Mouse (Mus musculus) CH12.LX (cell line): ENCODE data around the gene Rrp8. TPM values are rescaled to one million over a fixed set of nuclear protein-coding genes. Genes with fewer than 3 reads are reported as not detected.

Source experiments
- DNase-seq: peaks from one replicate; pipeline ENCODE4 v3.0.0-alpha.2; 2013; ENCODE audit errors: extremely low read depth
- H3K27ac ChIP-seq: 2 replicates; pipeline ENCODE4 v1.5.1; 2012; ENCODE audit warnings: low read depth, mild to moderate bottlenecking, control low read depth, moderate library complexity; ENCODE audit not compliant: insufficient read depth
- H3K27me3 ChIP-seq: replicated peaks from 2 replicates; pipeline ENCODE3; 2012; ENCODE audit warnings: inconsistent platforms
- H3K36me3 ChIP-seq, 2 experiments: replicated peaks in 1 of 2; 2 replicates each; pipeline versions ENCODE3 to v1.6.1; 2012; ENCODE audit warnings: inconsistent platforms in 1 of 2, low read length in 1 of 2, mild to moderate bottlenecking in 1 of 2, mixed read lengths in 1 of 2, moderate library complexity in 1 of 2; ENCODE audit not compliant: control insufficient read depth in 1 of 2, insufficient read depth in 1 of 2
- H3K4me1 ChIP-seq, 2 experiments: 2 replicates each; pipeline ENCODE4 v1.6.1; 2012; ENCODE audit warnings: inconsistent platforms in 1 of 2, moderate library complexity in 1 of 2; ENCODE audit not compliant: insufficient read depth in 2 of 2, control insufficient read depth in 1 of 2
- H3K4me2 ChIP-seq: 2 replicates; pipeline ENCODE4 v1.6.1; 2012; ENCODE audit warnings: low read depth, mild to moderate bottlenecking, control low read depth; ENCODE audit not compliant: poor library complexity, insufficient read depth, severe bottlenecking
- H3K4me3 ChIP-seq, 3 experiments: fragments of 150-350 bp in 1 of 3; sonication (generic) in 1 of 3; replicated peaks in 1 of 3; 2 replicates each; pipeline versions ENCODE3 to v1.5.1; 2011 to 2012; ENCODE audit warnings: low read depth in 2 of 3, low read length in 2 of 3, mild to moderate bottlenecking in 2 of 3, moderate library complexity in 2 of 3, control low read depth in 1 of 3, improper control_type of control experiment in 1 of 3, inconsistent platforms in 1 of 3, mixed read lengths in 1 of 3; ENCODE audit not compliant: poor library complexity in 1 of 3
- H3K79me2 ChIP-seq: replicated peaks from 2 replicates; pipeline ENCODE4 v1.6.1; 2012; ENCODE audit warnings: mild to moderate bottlenecking, moderate library complexity; ENCODE audit not compliant: control insufficient read depth, poor library complexity, insufficient read depth, severe bottlenecking; ENCODE audit errors: extremely low read depth
- H3K9ac ChIP-seq: 2 replicates; pipeline ENCODE4 v1.6.1; 2012; ENCODE audit warnings: low read depth, mild to moderate bottlenecking, control low read depth, moderate library complexity; ENCODE audit not compliant: insufficient read depth
- H3K9me3 ChIP-seq: replicated peaks from 2 replicates; pipeline ENCODE3; 2012; ENCODE audit warnings: low read length, inconsistent platforms, mixed read lengths
- BHLHE40 ChIP-seq: IDR thresholded peaks from 2 replicates; pipeline ENCODE4 v1.6.1; 2011; ENCODE audit warnings: mild to moderate bottlenecking, low read depth, low read length, improper control_type of control experiment
- CHD1 ChIP-seq: IDR thresholded peaks from 2 replicates; pipeline ENCODE4 v1.6.1; 2012; ENCODE audit warnings: low read depth, low read length, improper control_type of control experiment, inconsistent platforms
- CHD2 ChIP-seq: IDR thresholded peaks from 2 replicates; pipeline ENCODE4 v1.6.1; 2011; ENCODE audit warnings: low read length, improper control_type of control experiment
- ETS1 ChIP-seq: conservative IDR thresholded peaks from 2 replicates; pipeline ENCODE4 v1.6.1; 2012; ENCODE audit warnings: low read depth, mild to moderate bottlenecking, inconsistent platforms, low read length, improper control_type of control experiment, moderate library complexity
- GABPA ChIP-seq: IDR thresholded peaks from 2 replicates; pipeline ENCODE4 v1.6.1; 2012; ENCODE audit warnings: low read depth, low read length, improper control_type of control experiment, inconsistent platforms; ENCODE audit not compliant: insufficient replicate concordance
- JUN ChIP-seq: IDR thresholded peaks from 2 replicates; pipeline ENCODE4 v1.6.1; 2011; ENCODE audit warnings: low read depth, mild to moderate bottlenecking, low read length, improper control_type of control experiment, moderate library complexity; ENCODE audit not compliant: insufficient read depth
- JUND ChIP-seq: conservative IDR thresholded peaks from 2 replicates; pipeline ENCODE4 v1.6.1; 2011; ENCODE audit warnings: low read depth, low read length, improper control_type of control experiment
- KAT2A ChIP-seq: IDR thresholded peaks from 2 replicates; pipeline ENCODE4 v1.6.1; 2012; ENCODE audit warnings: low read length, improper control_type of control experiment, inconsistent platforms; ENCODE audit not compliant: insufficient replicate concordance
- MAFK ChIP-seq: IDR thresholded peaks from 2 replicates; pipeline ENCODE4 v1.6.1; 2011; ENCODE audit warnings: low read length, improper control_type of control experiment; ENCODE audit not compliant: insufficient replicate concordance
- MAX ChIP-seq: IDR thresholded peaks from 2 replicates; pipeline ENCODE4 v1.6.1; 2011; ENCODE audit warnings: low read length, improper control_type of control experiment
- MXI1 ChIP-seq: IDR thresholded peaks from 2 replicates; pipeline ENCODE4 v1.6.1; 2011; ENCODE audit warnings: mild to moderate bottlenecking, low read depth, low read length, improper control_type of control experiment
- MYC ChIP-seq: IDR thresholded peaks from 2 replicates; pipeline ENCODE4 v1.6.1; 2011; ENCODE audit warnings: low read depth, mild to moderate bottlenecking, improper control_type of control experiment, low read length
- NELFE ChIP-seq: IDR thresholded peaks from 2 replicates; pipeline ENCODE4 v1.6.1; 2011; ENCODE audit warnings: low read depth, low read length, improper control_type of control experiment
- NRF1 ChIP-seq: IDR thresholded peaks from 2 replicates; pipeline ENCODE4 v1.6.1; 2014; ENCODE audit warnings: low read depth, mild to moderate bottlenecking, inconsistent platforms, low read length, improper control_type of control experiment, moderate library complexity
- POLR2A ChIP-seq: IDR thresholded peaks from 2 replicates; pipeline ENCODE4 v1.6.1; 2011; ENCODE audit warnings: low read depth, mild to moderate bottlenecking, improper control_type of control experiment, low read length
- RAD21 ChIP-seq: IDR thresholded peaks from 2 replicates; pipeline ENCODE4 v1.6.1; 2011; ENCODE audit warnings: low read depth, mild to moderate bottlenecking, low read length, improper control_type of control experiment, moderate library complexity
- TCF12 ChIP-seq: IDR thresholded peaks from 2 replicates; pipeline ENCODE4 v1.6.1; 2014; ENCODE audit warnings: low read depth, mild to moderate bottlenecking, inconsistent platforms, low read length, improper control_type of control experiment
- UBTF ChIP-seq: IDR thresholded peaks from 2 replicates; pipeline ENCODE4 v1.6.1; 2012; ENCODE audit warnings: low read depth, mild to moderate bottlenecking, inconsistent platforms, low read length, improper control_type of control experiment, moderate library complexity
- USF1 ChIP-seq: IDR thresholded peaks from 2 replicates; pipeline ENCODE4 v1.6.1; 2014; ENCODE audit warnings: low read depth, mild to moderate bottlenecking, inconsistent platforms, low read length, improper control_type of control experiment
- ZC3H11A ChIP-seq: IDR thresholded peaks from 2 replicates; pipeline ENCODE4 v1.6.1; 2012; ENCODE audit warnings: low read depth, mild to moderate bottlenecking, inconsistent platforms, low read length, improper control_type of control experiment
- ZMIZ1 ChIP-seq: IDR thresholded peaks from 2 replicates; pipeline ENCODE4 v1.6.1; 2012; ENCODE audit warnings: low read depth, mild to moderate bottlenecking, inconsistent platforms, low read length, improper control_type of control experiment
- ZNF384 ChIP-seq: IDR thresholded peaks from 2 replicates; pipeline ENCODE4 v1.6.1; 2012; ENCODE audit warnings: low read depth, low read length, improper control_type of control experiment, inconsistent platforms
- dilution Hi-C: fragments of 300-500 bp; cut with MboI; formaldehyde crosslinking; loops from 2 replicates; pipeline ENCODE4 v1.14.3; 2020; ENCODE audit warnings: low sequenced_read_pairs; ENCODE audit not compliant: extremely low pct_unique_long_range_greater_than_20kb, extremely low pct_ligation_motif_present
- in situ Hi-C: fragments of 300-500 bp; cut with MboI; formaldehyde crosslinking; loops from 3 replicates; pipeline ENCODE4 v1.14.3; 2019; ENCODE audit warnings: low sequenced_read_pairs, low pct_ligation_motif_present, low pct_unique_long_range_greater_than_20kb, mixed read lengths
- polyA plus RNA-seq: library from polyadenylated mRNA; unstranded; fragments of >175 nt; gene quantifications from 2 replicates; pipeline ENCODE4 v1.2.1, GENCODE M21; 2012; ENCODE audit warnings: low read depth; ENCODE audit not compliant: insufficient read length
- total RNA-seq, 2 experiments: library from RNA; depleted of rRNA; stranded (reverse); fragments of 300-350 nt in 1 of 2; fragments of >200 nt in 1 of 2; gene quantifications; 2 replicates each; pipeline ENCODE4 v1.2.3; 2012 to 2014

Gene Rrp8
- total and polyA plus RNA-seq, 3 experiments = 28.7 to 84.2 (median 57.3) TPM

- DNase-seq = no peak
- in situ Hi-C loops = no loop called here
- TF ChIP-seq UBTF (no peak), JUND (no peak), ZMIZ1 (no peak), CHD2 (no peak), CHD1 (no peak)
- H3K79me2 ChIP-seq = no peaks in the 10 kb centered on the region
- dilution Hi-C loops = no loop called here
- no peak overlapping the region for H3K27ac ChIP-seq
- H3K27me3 ChIP-seq = no peaks in the 10 kb centered on the region
- no peak overlapping the region for H3K4me2 ChIP-seq
- no peaks in the 10 kb centered on the region for H3K36me3 ChIP-seq
- no peak overlapping the region for H3K9ac ChIP-seq
- H3K4me1 ChIP-seq = no peaks in the 10 kb centered on the region
- H3K4me3 ChIP-seq = no peak overlapping the region
- no peaks in the 10 kb centered on the region for H3K9me3 ChIP-seq
Measured at GRCm38 (mm10) chr7:105703816-105704215, 33.4 kb downstream of the Rrp8 start.

DNA sequence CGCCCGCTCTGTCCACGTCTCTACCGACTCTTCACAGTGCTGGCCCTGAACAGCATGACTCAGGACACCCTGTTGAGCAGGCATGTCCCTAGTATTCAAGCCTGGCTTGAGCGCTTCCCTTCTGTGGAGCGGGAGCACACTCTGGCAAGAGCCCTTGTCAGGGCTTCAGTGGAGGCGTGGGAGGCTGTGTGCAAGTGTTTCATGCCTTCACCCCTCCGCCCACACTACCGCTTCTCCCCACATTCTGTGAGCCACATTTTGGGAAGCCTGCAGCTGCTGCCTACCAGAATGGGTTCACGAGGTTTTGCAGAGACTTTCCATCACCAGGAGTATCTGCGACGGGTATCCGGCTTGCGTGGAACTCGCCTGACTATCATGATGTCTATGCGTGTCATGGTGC lies 34.0 kb downstream of the Rrp8 start:
- TF ChIP-seq ETS1 = no peak
- no peak for TF ChIP-seq MAX
- no peak for TF ChIP-seq NELFE
- TF ChIP-seq ZNF384 = no peak
- no peak for TF ChIP-seq CHD2
- TF ChIP-seq GABPA = no peak
- TF ChIP-seq RAD21 = no peak
- no peak for TF ChIP-seq BHLHE40
- TF ChIP-seq MAFK = no peak
- no peak for TF ChIP-seq ZMIZ1
- no peak for TF ChIP-seq POLR2A
- no peak for TF ChIP-seq MYC
- TF ChIP-seq TCF12 = no peak
- no peak for TF ChIP-seq JUN
- no peak for TF ChIP-seq MXI1
- TF ChIP-seq NRF1 = no peak
- no peak for TF ChIP-seq USF1
- no peak for TF ChIP-seq KAT2A
- TF ChIP-seq ZC3H11A = no peak
- dilution Hi-C loops (no loop called here), in situ Hi-C loops (no loop called here)
- H3K9ac ChIP-seq = no peak overlapping the region
- no peaks in the 10 kb centered on the region for H3K79me2 ChIP-seq
- H3K9me3 ChIP-seq = no peaks in the 10 kb centered on the region
- DNase-seq = no peak
- H3K27me3 ChIP-seq = no peaks in the 10 kb centered on the region
- no peaks in the 10 kb centered on the region for H3K4me1 ChIP-seq
- no peak overlapping the region for H3K4me3 ChIP-seq
- no peak overlapping the region for H3K27ac ChIP-seq
- H3K4me2 ChIP-seq = no peak overlapping the region
- H3K36me3 ChIP-seq = no peaks in the 10 kb centered on the region
